Comparison of ENCODE assay signal across 12 mouse cellular contexts in the genomic region with DNA sequence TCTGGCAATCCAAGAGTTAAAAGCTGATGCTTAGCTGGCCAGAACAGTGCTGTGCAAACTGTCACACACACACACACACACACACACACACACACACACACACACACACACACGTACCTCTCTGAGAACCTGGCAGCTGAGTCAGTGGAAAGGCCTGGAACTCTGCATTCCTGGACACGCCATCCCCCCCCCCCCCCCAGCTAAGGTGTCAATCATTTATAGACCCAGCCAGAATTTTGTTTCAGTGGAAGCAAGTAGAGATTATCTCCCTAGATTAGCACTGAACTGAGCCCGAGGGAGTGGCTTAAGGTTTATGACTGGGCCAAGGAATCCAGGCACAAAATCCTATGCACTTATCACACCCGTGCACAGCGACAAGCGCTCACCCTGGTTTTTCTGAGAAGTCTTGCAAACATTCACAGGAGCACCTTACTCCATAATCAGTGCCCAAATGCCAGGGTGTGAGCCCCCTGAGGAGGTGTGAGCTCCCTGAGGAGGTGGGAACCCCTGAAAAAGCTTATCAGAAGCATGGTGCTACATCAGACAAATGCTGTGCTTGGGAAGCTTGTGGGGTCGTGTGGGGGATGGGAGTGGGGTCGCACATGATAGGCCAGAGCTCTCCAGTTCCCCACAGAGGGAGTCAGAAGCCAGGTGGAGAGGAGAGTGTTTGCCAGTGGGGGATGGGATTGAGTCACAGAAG. TPM values are rescaled to one million over a fixed set of nuclear protein-coding genes. Genes with fewer than 3 reads are reported as not detected.
A peak's percentile ranks its signal among the peaks of the same experiment; 100 is the strongest.
DNase-seq lines count a peak whose midpoint lies in the region; ATAC-seq and TF ChIP-seq lines count a peak whose summit lies in the region.
"Had no signal": no experiment of that assay in that cellular context is flagged by ENCODE, and none has a peak within 500 bp of the region (broad histone marks: within the 10 kb centered on the region; RNA-seq: fewer than 3 reads in every experiment).

No protein-coding gene starts in this region.

- no peak for TF ChIP-seq CTCF in liver, postnatal 0 days (IDR thresholded peaks at IDR 0.05; ENCODE audit: low read depth)

- no peaks in the 10 kb centered on the region for H3K36me3 ChIP-seq in heart, embryonic 10.5 days
- no peaks in the 10 kb centered on the region for H3K36me3 ChIP-seq in liver, postnatal 0 days (replicated peaks; ENCODE audit: insufficient read depth, low read length)
- H3K36me3 ChIP-seq: embryonic facial prominence, embryonic 12.5 days; midbrain, embryonic 10.5 days had no signal

- H3K4me2 ChIP-seq in liver, postnatal 0 days (ENCODE audit: low read depth, low read length), result no peak overlapping the region
- H3K4me2 ChIP-seq: embryonic facial prominence, embryonic 12.5 days had no signal

- peaks cover 47% of the 10 kb centered on the region for H3K4me1 ChIP-seq in heart, embryonic 10.5 days
- H3K4me1 ChIP-seq in liver, postnatal 0 days (ENCODE audit: insufficient read depth), result peaks cover 5% of the 10 kb centered on the region

- H3K9me3 ChIP-seq in heart, embryonic 10.5 days, result no peaks in the 10 kb centered on the region
- no peaks in the 10 kb centered on the region for H3K9me3 ChIP-seq in liver, postnatal 0 days (ENCODE audit: low read length)
- H3K9me3 ChIP-seq: embryonic facial prominence, embryonic 12.5 days; midbrain, embryonic 10.5 days had no signal

- 9% methylated on average over 8 of the region's 8 CpGs for WGBS in heart, embryonic 10.5 days
- 18% methylated on average over 8 of the region's 8 CpGs for WGBS in liver, postnatal 0 days (ENCODE audit: insufficient replicate concordance)

- no peaks in the 10 kb centered on the region; the same call in none of the 2 replicates for H3K27me3 ChIP-seq in heart, embryonic 10.5 days (ENCODE audit: insufficient read depth, poor library complexity, severe bottlenecking)
- no peaks in the 10 kb centered on the region for H3K27me3 ChIP-seq in liver, postnatal 0 days (ENCODE audit: insufficient read depth, low read length)

- no peak for DNase-seq in heart, embryonic 10.5 days (ENCODE audit: low spot score)
- DNase-seq in heart, adult 8-10 months (ENCODE audit: low spot score), result no peak
- DNase-seq in ES-CJ7 (ENCODE audit: low read depth, low spot score) (peak; percentile 20), adipocyte (ENCODE audit: low spot score) (no peak)
- DNase-seq in kidney, adult 11 months, result peak; percentile 55
- peak; percentile 54 for DNase-seq in liver, postnatal 0 days
- no peak for DNase-seq in layer of hippocampus, postnatal 36 days
- no peak for DNase-seq in thymus, adult 18-20 months
- DNase-seq: adrenal gland, adult 2 months; gastrocnemius, postnatal 14 days had no signal

- no peak overlapping the region for H3K9ac ChIP-seq in liver, postnatal 0 days (replicated peaks)
- H3K9ac ChIP-seq: embryonic facial prominence, embryonic 12.5 days had no signal

- TF ChIP-seq EP300 in liver, postnatal 0 days (IDR thresholded peaks at IDR 0.05; ENCODE audit: low read depth), result no peak

- peak overlapping the region; percentile 71 for H3K27ac ChIP-seq in heart, embryonic 10.5 days
- no peak overlapping the region for H3K27ac ChIP-seq in liver, postnatal 0 days (ENCODE audit: low read depth)
- H3K27ac ChIP-seq: embryonic facial prominence, embryonic 12.5 days; midbrain, embryonic 10.5 days had no signal

- no peak overlapping the region for H3K4me3 ChIP-seq in heart, embryonic 10.5 days
- no peak overlapping the region for H3K4me3 ChIP-seq in liver, postnatal 0 days (ENCODE audit: low read depth, low read length)
- H3K4me3 ChIP-seq: embryonic facial prominence, embryonic 12.5 days; midbrain, embryonic 10.5 days had no signal

- peak; percentile 54 for ATAC-seq in liver, postnatal 0 days

RNA-seq across cellular contexts. Expression of a gene that starts 9.2 kb away (rescaled TPM):
- polyA plus RNA-seq in heart, embryonic 10.5 days (2016; fragmentation: Nextera tagmentation; extraction: Ambion mirVana), result 2.2 and 4.7 TPM in 2 replicates
- total RNA-seq in heart, adult 8-10 months (2022), result not detected
- polyA plus RNA-seq in liver, postnatal 0 days (2015; fragmentation: Nextera tagmentation; extraction: Ambion mirVana), result 0.45 and 0.48 TPM in 2 replicates
- 1 to 10 TPM; 3.0 to 3.8 TPM for total RNA-seq in layer of hippocampus, postnatal 36 days (2021)
- total RNA-seq: adrenal gland, adult 2 months had no signal
- polyA plus RNA-seq: adrenal gland, adult 2 months; midbrain, embryonic 10.5 days had no signal

RNA-seq across cellular contexts. Expression of a gene that starts 33.3 kb away (rescaled TPM):
- 157 and 286 TPM in 2 replicates for polyA plus RNA-seq in heart, embryonic 10.5 days (2016; fragmentation: Nextera tagmentation; extraction: Ambion mirVana)
- total RNA-seq in heart, adult 8-10 months (2022), result 100 to 1,000 TPM in 3 of 4 experiments, 10 to 100 TPM in 1; 87.3 to 137 (median 106) TPM
- 22.1 and 30.7 TPM in 2 replicates for polyA plus RNA-seq in liver, postnatal 0 days (2015; fragmentation: Nextera tagmentation; extraction: Ambion mirVana)
- total RNA-seq in layer of hippocampus, postnatal 36 days (2021), result 100 to 1,000 TPM; 287 to 297 TPM

RNA-seq across cellular contexts. Expression of a gene that starts 36.2 kb away (rescaled TPM):
- polyA plus RNA-seq in heart, embryonic 10.5 days (2016; fragmentation: Nextera tagmentation; extraction: Ambion mirVana), result 0.76 and 0.95 TPM in 2 replicates
- total RNA-seq in heart, adult 8-10 months (2022), result under 1 TPM; 0.14 to 0.37 (median 0.22) TPM
- polyA plus RNA-seq in liver, postnatal 0 days (2015; fragmentation: Nextera tagmentation; extraction: Ambion mirVana), result 0.12 TPM in 1 of 2 replicates, not detected in the other
- total RNA-seq in layer of hippocampus, postnatal 36 days (2021), result 1 to 10 TPM; 1.2 to 1.3 TPM
- polyA plus RNA-seq: adrenal gland, adult 2 months had no signal

RNA-seq across cellular contexts. Expression of a gene that starts 36.5 kb away (rescaled TPM):
- polyA plus RNA-seq in heart, embryonic 10.5 days (2016; fragmentation: Nextera tagmentation; extraction: Ambion mirVana), result 32.8 and 36.0 TPM in 2 replicates
- 10 to 100 TPM; 35.9 to 46.2 (median 40.4) TPM for total RNA-seq in heart, adult 8-10 months (2022)
- polyA plus RNA-seq in liver, postnatal 0 days (2015; fragmentation: Nextera tagmentation; extraction: Ambion mirVana), result 7.3 and 8.6 TPM in 2 replicates
- 10 to 100 TPM; 25.2 to 26.6 TPM for total RNA-seq in layer of hippocampus, postnatal 36 days (2021)

Comparison
In these comparisons a context has a peak if more than half of its experiments do, and no peak if none do; other contexts are left out.
1. DNase-seq: peak in ES-CJ7 (single experiment), kidney, adult 11 months (single experiment) and liver, postnatal 0 days (single experiment); none in heart, embryonic 10.5 days (single experiment), heart, adult 8-10 months (single experiment), layer of hippocampus, postnatal 36 days (0 of 2), thymus, adult 18-20 months (0 of 2) and adipocyte (single experiment).